Mouse (Mus musculus) cerebellum, postnatal 10 days (tissue): ENCODE measurements at regions not wholly inside any gene's neighbourhood (a gene's known extent, or its start where the extent isn't known, plus 50 kb on each side); places are given as distances from the start of the nearest gene placed in this dataset.

Source experiments
- DNase-seq, 2 experiments: peaks; one replicate each; pipeline ENCODE4 v3.0.0; 2021; ENCODE audit warnings: mixed read lengths in 2 of 2

DNA sequence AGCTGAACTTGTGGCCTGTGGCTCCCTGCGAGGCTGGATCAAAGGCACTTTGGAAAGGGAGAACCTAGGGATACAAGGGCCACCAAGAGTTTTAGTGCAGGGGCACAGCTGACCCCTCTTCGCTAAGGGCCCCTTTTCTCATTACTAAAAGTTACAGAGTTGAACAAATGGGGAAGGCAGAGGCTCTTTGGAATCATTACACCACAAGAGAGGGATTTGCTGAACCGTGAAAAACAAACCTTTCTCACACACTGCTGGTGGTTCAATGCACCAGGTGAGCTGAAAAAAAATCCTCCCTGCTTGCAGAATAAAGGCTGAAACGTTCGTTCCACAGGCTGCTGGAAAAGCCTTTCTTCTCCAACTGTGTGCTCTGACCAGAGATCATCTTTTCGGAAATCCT is 50.2 kb upstream of the Ncam1 start:
- no peak for DNase-seq
